Mouse (Mus musculus) midbrain, embryonic 15.5 days (tissue): ENCODE data around the gene Fryl. TPM values are rescaled to one million over a fixed set of nuclear protein-coding genes. Genes with fewer than 3 reads are reported as not detected.

Experiments used
- ATAC-seq: fragments of 200-750 bp; cut with Nextera tagmentation; replicated peaks from 2 replicates; pipeline ENCODE4 v1.8.0; 2017; ENCODE audit warnings: moderate TSS enrichment
- H3K27ac ChIP-seq: fragments of 300-500 bp; sonication (generic); 2 replicates; pipeline ENCODE4 v1.5.1; 2015; ENCODE audit warnings: mild to moderate bottlenecking, inconsistent platforms
- H3K27me3 ChIP-seq: fragments of 300-500 bp; sonication (generic); replicated peaks from 2 replicates; pipeline ENCODE4 v1.6.1; 2015; ENCODE audit warnings: inconsistent platforms
- H3K36me3 ChIP-seq: fragments of 300-500 bp; sonication (generic); replicated peaks from 2 replicates; pipeline ENCODE4 v1.6.1; 2015; ENCODE audit warnings: inconsistent platforms
- H3K4me1 ChIP-seq: fragments of 300-500 bp; sonication (generic); 2 replicates; pipeline ENCODE4 v1.6.1; 2015; ENCODE audit warnings: inconsistent platforms
- H3K4me2 ChIP-seq: fragments of 300-500 bp; sonication (generic); 2 replicates; pipeline ENCODE4 v1.6.1; 2015; ENCODE audit warnings: inconsistent platforms, mild to moderate bottlenecking, moderate library complexity
- H3K4me3 ChIP-seq: fragments of 300-500 bp; sonication (generic); 2 replicates; pipeline ENCODE4 v1.5.1; 2015; ENCODE audit warnings: mild to moderate bottlenecking, inconsistent platforms
- H3K9ac ChIP-seq: fragments of 300-500 bp; sonication (generic); 2 replicates; pipeline ENCODE4 v1.6.1; 2015; ENCODE audit warnings: mild to moderate bottlenecking, inconsistent platforms
- H3K9me3 ChIP-seq: fragments of 300-500 bp; sonication (generic); 2 replicates; pipeline ENCODE4 v1.6.1; 2016; ENCODE audit warnings: inconsistent platforms
- WGBS: fragments of 180-500 bp; shearing (Covaris S2); methylation state at CpG from one replicate; pipeline ENCODE4 v1.1.7; 2015; ENCODE audit warnings: mixed read lengths; 5-methylcytosine and 5-hydroxymethylcytosine counted together
- polyA plus RNA-seq: library from polyadenylated mRNA; unstranded; fragments of >200 nt; fragmentation: Nextera tagmentation; extraction: Ambion mirVana; gene quantifications from 2 replicates; pipeline ENCODE4 v1.2.1, GENCODE M21; 2015

Gene Fryl
- polyA plus RNA-seq, 1 experiment from 2014 or later = 47.5 TPM

GRCm38 (mm10) chr5:73162492-73162891 lies 93.9 kb downstream of the Fryl start:
- Histone ChIP-seq H3K4me2 (no peak overlapping the region), H3K4me3 (no peak overlapping the region), H3K9ac (no peak overlapping the region), H3K27me3 (no peaks in the 10 kb centered on the region), H3K27ac (no peak overlapping the region), H3K4me1 (peaks cover 11% of the 10 kb centered on the region), H3K36me3 (no peaks in the 10 kb centered on the region), H3K9me3 (no peaks in the 10 kb centered on the region)
- ATAC-seq = no peak
- WGBS = 78% methylated on average over 2 of the region's 2 CpGs

- no peak overlapping the region for H3K4me2 ChIP-seq
- no peak overlapping the region for H3K4me3 ChIP-seq
- WGBS = 56% methylated on average over 9 of the region's 9 CpGs
- H3K9ac ChIP-seq = no peak overlapping the region
- H3K4me1 ChIP-seq = peaks cover 8% of the 10 kb centered on the region; the same call in 1 of the 2 replicates
- H3K27me3 ChIP-seq = no peaks in the 10 kb centered on the region
- no peak overlapping the region for H3K27ac ChIP-seq
- peak; percentile 53 for ATAC-seq
- H3K9me3 ChIP-seq = no peaks in the 10 kb centered on the region
- no peaks in the 10 kb centered on the region for H3K36me3 ChIP-seq
Observed at GRCm38 (mm10) chr5:73160440-73160839, 96.0 kb downstream of the Fryl start.

GRCm38 (mm10) chr5:73157502-73157901 lies 98.9 kb downstream of the Fryl start:
- H3K4me3 ChIP-seq = no peak overlapping the region
- H3K4me1 ChIP-seq = 0 out of 2 replicates have a peak, but pooled peaks cover 3% of the 10 kb centered on the region
- no peaks in the 10 kb centered on the region for H3K36me3 ChIP-seq
- no peak overlapping the region for H3K9ac ChIP-seq
- H3K9me3 ChIP-seq = no peaks in the 10 kb centered on the region
- H3K27ac ChIP-seq = no peak overlapping the region
- WGBS = 63% methylated on average over 6 of the region's 6 CpGs
- ATAC-seq = no peak
- H3K4me2 ChIP-seq = no peak overlapping the region
- H3K27me3 ChIP-seq = no peaks in the 10 kb centered on the region

GRCm38 (mm10) chr5:73157009-73157408 lies 99.4 kb downstream of the Fryl start:
- no peak overlapping the region for H3K4me2 ChIP-seq
- ATAC-seq = no peak
- WGBS = 87% methylated on average over 5 of the region's 5 CpGs
- H3K9ac ChIP-seq = no peak overlapping the region
- H3K4me3 ChIP-seq = no peak overlapping the region
- H3K27me3 ChIP-seq = no peaks in the 10 kb centered on the region
- H3K27ac ChIP-seq = no peak overlapping the region
- 0 out of 2 replicates have a peak, but pooled peaks cover 3% of the 10 kb centered on the region for H3K4me1 ChIP-seq
- H3K9me3 ChIP-seq = no peaks in the 10 kb centered on the region
- no peaks in the 10 kb centered on the region for H3K36me3 ChIP-seq

- no peaks in the 10 kb centered on the region for H3K9me3 ChIP-seq
- no peaks in the 10 kb centered on the region for H3K36me3 ChIP-seq
- H3K4me1 ChIP-seq = no peaks in the 10 kb centered on the region
- no peak overlapping the region for H3K4me2 ChIP-seq
- no peak for ATAC-seq
- no peak overlapping the region for H3K4me3 ChIP-seq
- no peak overlapping the region for H3K27ac ChIP-seq
- WGBS = 84% methylated on average over 15 of the region's 15 CpGs
- no peak overlapping the region for H3K9ac ChIP-seq
- H3K27me3 ChIP-seq = no peaks in the 10 kb centered on the region
Observed at GRCm38 (mm10) chr5:73156226-73156926, 100.0 kb downstream of the Fryl start.

GRCm38 (mm10) chr5:73153802-73154465 lies 102.5 kb downstream of the Fryl start:
- ATAC-seq = no peak

GRCm38 (mm10) chr5:73152206-73152605 lies 104.2 kb downstream of the Fryl start:
- no peak for ATAC-seq
- no peaks in the 10 kb centered on the region for H3K9me3 ChIP-seq

More at GRCm38 (mm10) chr5:73153802-73154465, 102.5 kb downstream of the Fryl start:
- Histone ChIP-seq H3K4me2 (no peak overlapping the region), H3K4me1 (no peaks in the 10 kb centered on the region), H3K36me3 (no peaks in the 10 kb centered on the region), H3K27me3 (no peaks in the 10 kb centered on the region), H3K27ac (no peak overlapping the region), H3K4me3 (no peak overlapping the region), H3K9me3 (no peaks in the 10 kb centered on the region), H3K9ac (no peak overlapping the region)
- WGBS = 95% methylated on average over 14 of the region's 14 CpGs

GRCm38 (mm10) chr5:73150877-73151445 lies 105.5 kb downstream of the Fryl start:
- 88% methylated on average over 6 of the region's 6 CpGs for WGBS
- no peak overlapping the region for H3K27ac ChIP-seq

More at GRCm38 (mm10) chr5:73152206-73152605, 104.2 kb downstream of the Fryl start:
- no peak overlapping the region for H3K27ac ChIP-seq
- no peak overlapping the region for H3K4me3 ChIP-seq
- 0 out of 2 replicates have a peak, but pooled peaks cover 3% of the 10 kb centered on the region for H3K36me3 ChIP-seq
- H3K27me3 ChIP-seq = no peaks in the 10 kb centered on the region
- H3K4me1 ChIP-seq = no peaks in the 10 kb centered on the region
- no peak overlapping the region for H3K9ac ChIP-seq
- no peak overlapping the region for H3K4me2 ChIP-seq

GRCm38 (mm10) chr5:73144987-73145386 lies 111.4 kb downstream of the Fryl start:
- H3K4me1 ChIP-seq = no peaks in the 10 kb centered on the region
- no peak for ATAC-seq
- WGBS = 95% methylated on average over 11 of the region's 11 CpGs

More at GRCm38 (mm10) chr5:73150877-73151445, 105.5 kb downstream of the Fryl start:
- Histone ChIP-seq H3K9me3 (no peaks in the 10 kb centered on the region), H3K9ac (no peak overlapping the region), H3K27me3 (no peaks in the 10 kb centered on the region), H3K4me2 (no peak overlapping the region), H3K4me3 (no peak overlapping the region), H3K36me3 (peaks cover 8% of the 10 kb centered on the region; the same call in 1 of the 2 replicates), H3K4me1 (no peaks in the 10 kb centered on the region)
- no peak for ATAC-seq

GRCm38 (mm10) chr5:73141712-73142111 lies 114.7 kb downstream of the Fryl start:
- H3K9me3 ChIP-seq = no peaks in the 10 kb centered on the region
- no peak for ATAC-seq
- WGBS = 92% methylated on average over 2 of the region's 2 CpGs
- no peaks in the 10 kb centered on the region for H3K27me3 ChIP-seq
- no peaks in the 10 kb centered on the region for H3K4me1 ChIP-seq
- H3K27ac ChIP-seq = no peak overlapping the region
- peaks cover 3% of the 10 kb centered on the region; the same call in 1 of the 2 replicates for H3K36me3 ChIP-seq
- no peak overlapping the region for H3K4me3 ChIP-seq
- H3K9ac ChIP-seq = no peak overlapping the region
- H3K4me2 ChIP-seq = no peak overlapping the region

More at GRCm38 (mm10) chr5:73144987-73145386, 111.4 kb downstream of the Fryl start:
- Histone ChIP-seq H3K9me3 (no peaks in the 10 kb centered on the region), H3K4me2 (no peak overlapping the region), H3K36me3 (peaks cover 8% of the 10 kb centered on the region; the same call in 1 of the 2 replicates), H3K27ac (no peak overlapping the region), H3K9ac (no peak overlapping the region), H3K4me3 (no peak overlapping the region), H3K27me3 (no peaks in the 10 kb centered on the region)

GRCm38 (mm10) chr5:73141161-73141560 lies 115.3 kb downstream of the Fryl start:
- Histone ChIP-seq H3K4me2 (no peak overlapping the region), H3K9me3 (no peaks in the 10 kb centered on the region), H3K36me3 (no peaks in the 10 kb centered on the region), H3K27me3 (no peaks in the 10 kb centered on the region), H3K4me1 (no peaks in the 10 kb centered on the region), H3K4me3 (no peak overlapping the region), H3K9ac (no peak overlapping the region), H3K27ac (no peak overlapping the region)
- ATAC-seq = no peak
- 95% methylated on average over 8 of the region's 8 CpGs for WGBS

- H3K4me3 ChIP-seq = no peak overlapping the region
- no peak overlapping the region for H3K27ac ChIP-seq
- no peaks in the 10 kb centered on the region for H3K27me3 ChIP-seq
- H3K9ac ChIP-seq = no peak overlapping the region
- no peak for ATAC-seq
- no peak overlapping the region for H3K4me2 ChIP-seq
- H3K36me3 ChIP-seq = no peaks in the 10 kb centered on the region
- 85% methylated on average over 9 of the region's 9 CpGs for WGBS
- no peaks in the 10 kb centered on the region for H3K4me1 ChIP-seq
- H3K9me3 ChIP-seq = no peaks in the 10 kb centered on the region
Observed at GRCm38 (mm10) chr5:73137561-73137960, 118.9 kb downstream of the Fryl start.
